Mouse (Mus musculus) telencephalon, adult 2 months (tissue): Measurements from ENCODE around the gene Pafah2.

Source experiments
- DNase-seq: peaks from one replicate; pipeline ENCODE4 v3.0.0-alpha.2; 2011; ENCODE audit warnings: low read depth, low spot score

Pafah2 gene

DNA sequence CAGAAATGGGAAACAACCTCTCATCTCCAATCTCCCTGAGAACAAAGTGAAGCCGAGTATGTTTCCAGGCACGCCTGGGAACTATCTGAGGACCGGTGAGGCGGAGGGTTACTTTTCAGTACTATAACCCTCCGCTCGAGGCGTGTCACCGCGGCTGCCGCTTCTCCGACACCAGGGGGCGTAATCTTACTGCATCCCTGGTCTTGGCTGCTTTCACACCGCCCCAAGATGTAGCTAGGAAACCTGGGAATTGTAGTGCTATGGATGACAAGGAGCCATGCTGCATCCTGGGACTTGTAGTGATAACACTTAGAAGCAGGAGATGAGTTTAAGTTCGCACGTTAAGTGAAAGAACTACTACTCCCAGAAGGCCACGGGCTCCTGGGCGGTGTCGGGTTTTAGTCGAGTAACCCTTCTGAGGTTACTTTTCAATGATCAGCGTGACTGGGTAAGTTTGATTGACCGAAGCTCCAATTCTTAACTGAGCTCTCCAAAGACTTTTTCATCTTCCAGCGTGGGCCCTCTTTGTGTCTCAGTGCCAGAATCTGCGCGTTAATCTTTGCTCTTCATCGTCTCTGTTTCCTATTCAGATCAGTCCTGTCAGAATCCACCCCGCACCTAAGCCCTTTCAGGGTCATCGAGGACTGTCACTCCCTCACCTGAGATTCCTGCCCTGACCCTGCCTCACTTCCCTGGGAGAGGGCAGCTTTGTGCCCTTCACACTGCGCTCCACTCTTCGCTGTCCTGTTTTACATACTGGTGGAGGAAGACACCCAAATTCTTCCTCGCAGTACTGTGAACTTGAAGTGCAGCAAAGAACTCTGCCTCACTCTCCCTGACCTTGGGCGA is at the start of gene Pafah2:
Gene Pafah2 (plus strand): TSS at position 344 of the 849 bp plus-strand sequence.
- peak; percentile 100 for DNase-seq

DNA sequence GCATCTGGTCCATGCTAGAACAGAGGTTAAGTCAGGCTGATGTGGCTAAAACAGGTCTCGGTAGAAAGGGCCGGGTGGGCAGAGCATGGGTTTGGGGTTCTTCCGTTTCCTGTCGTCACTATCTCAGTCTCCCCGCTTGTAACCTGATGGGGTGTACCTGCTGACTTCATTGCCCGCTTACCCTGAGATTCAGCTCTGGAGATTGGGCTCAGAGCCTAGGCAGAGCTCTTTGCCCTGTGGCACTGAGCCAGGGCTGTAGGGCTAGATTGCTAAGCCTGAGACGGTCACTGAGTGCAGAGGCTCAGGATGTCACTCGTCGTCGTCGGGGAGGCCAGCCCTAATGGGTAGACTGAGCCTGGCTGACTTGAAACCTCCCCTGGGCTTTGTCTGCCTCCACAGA is 48.0 kb upstream of the Pafah2 start:
- no peak for DNase-seq

DNA sequence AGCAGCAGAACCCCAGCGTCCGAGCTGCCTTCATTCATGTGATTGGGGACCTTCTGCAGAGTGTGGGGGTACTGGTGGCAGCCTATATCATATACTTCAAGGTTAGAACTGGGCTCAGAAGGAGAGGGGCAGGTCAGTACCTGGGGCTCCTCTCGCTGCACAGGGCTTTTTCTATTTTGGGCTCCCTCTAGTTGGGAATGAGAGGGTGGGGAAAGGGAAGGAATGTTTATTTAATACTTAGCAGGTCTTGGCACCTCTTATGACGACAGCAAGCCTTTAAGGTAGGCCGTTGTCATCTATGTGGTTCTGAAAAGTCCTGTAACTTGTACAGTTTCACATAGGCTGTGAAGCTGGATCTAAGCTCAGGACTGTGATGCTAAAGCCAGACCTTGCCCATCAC is 47.6 kb upstream of the Pafah2 start:
- DNase-seq, result no peak

DNA sequence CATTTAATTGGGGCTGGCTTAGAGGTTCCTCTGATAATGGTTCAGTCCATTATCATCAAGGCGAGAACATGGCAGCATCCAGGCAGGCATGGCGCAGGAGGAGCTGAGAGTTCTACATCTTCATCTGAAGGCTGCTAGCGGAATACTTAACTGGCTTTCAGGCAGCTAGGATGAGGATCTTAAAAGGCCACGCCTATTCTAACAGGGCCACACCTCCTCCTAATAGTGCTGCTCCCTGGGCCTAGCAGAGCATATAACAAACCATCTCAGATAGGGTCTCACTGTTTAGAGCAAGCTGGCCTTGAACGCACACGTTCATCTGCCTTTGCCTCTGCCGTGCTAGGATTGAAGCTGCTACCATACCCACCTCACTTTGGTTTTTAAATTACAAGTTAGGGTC is 46.3 kb upstream of the Pafah2 start:
- no peak for DNase-seq

DNA sequence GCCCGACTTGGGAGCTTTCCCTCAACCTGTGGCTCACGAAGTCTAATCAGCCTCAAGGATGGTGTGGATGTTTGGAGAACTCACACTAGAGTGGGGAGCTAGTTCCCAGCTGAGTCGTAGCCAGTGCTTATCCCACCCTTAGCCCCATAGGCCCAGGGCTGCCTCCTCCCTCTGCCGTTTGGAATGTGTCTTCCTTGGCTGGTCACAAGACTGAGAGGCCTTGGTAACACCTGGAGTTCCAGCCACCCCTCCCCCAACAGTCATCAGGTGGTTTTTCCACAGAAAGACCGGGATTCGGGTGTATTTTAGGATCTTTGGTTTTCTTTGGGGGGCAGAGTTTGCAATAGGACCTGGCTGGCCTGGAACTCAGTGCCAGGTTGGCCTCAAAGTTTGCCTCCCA is 45.5 kb upstream of the Pafah2 start:
- no peak for DNase-seq

DNA sequence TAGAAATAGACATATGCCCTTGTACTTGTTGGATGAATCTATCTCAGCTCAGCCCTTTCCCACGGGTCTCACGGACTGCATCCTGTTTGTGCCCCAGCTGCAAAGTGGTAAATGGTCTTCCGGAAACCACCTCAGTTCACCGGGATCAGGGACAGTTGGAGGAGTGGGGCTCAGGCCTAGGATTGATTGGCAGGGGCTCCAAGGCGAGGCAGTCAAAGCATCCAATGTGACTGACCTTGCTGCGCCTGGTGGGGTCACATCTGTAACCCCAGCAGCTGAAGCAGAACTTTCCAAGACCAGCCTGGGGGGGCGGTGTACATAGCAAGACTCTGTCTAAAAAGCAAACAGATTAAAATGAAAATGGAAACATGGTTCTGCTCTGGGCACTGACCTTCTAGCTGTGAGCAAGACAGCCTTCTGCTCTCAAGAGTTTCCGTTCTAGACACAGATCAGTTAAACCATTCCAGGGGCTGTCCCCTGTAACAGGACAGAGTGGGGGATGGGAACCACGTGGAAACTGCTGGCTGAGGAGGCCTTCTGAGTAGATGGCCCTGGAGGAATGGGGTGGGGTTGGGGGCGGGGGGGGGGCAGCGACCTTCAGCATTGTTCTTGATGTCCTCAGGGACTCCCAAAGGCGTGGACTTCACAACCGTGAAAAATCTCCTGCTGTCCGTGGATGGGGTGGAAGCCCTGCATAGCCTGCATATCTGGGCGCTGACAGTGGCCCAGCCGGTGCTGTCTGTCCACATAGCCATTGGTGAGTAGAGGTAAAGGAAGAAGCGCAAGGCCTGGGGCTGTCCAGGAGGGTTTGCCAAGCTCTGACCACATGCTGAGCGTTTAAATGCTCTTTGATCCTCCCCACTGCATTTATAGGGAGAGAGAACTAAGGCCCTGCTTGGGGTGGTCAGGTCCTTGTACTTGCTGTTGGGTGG is 44.5 kb upstream of the Pafah2 start:
- no peak for DNase-seq

DNA sequence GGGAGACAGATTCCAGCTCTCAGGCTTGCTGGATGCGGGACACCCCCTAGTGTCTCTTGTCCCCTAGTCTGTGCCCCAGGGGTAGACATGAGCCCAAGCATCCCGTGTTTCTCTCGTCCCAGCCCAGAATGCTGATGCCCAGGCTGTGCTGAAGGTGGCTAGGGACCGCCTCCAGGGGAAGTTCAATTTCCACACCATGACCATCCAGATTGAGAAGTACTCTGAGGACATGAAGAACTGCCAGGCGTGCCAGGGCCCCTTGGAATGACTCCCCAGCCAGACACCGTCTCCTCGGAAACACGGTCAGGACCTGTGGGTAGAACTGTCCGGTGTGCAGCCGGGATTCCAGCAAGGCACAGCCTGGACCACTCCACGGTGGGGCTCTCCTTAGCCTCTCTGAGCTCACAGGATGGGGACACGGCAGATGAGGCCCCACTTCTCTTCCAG is 43.8 kb upstream of the Pafah2 start:
- DNase-seq, result no peak

DNA sequence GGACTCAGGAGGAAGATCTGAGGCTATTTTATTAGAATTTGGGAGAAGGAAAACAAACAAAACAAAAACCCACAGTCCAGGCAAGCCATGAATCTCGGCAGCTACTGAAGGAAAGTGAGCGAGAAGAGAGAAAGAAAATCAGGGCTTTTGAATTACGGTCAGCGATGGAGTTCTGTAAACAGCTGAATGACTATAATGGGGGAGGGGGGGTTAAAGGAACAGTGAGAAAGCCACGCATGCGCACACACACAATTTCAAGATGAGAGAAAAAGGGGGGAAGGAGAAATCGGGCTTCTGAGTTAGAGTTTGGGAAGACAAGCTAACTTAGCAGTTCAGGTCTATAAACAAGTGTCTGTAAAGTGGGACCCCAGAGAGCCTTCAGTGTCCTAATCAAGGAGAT is 43.2 kb upstream of the Pafah2 start:
- no peak for DNase-seq

DNA sequence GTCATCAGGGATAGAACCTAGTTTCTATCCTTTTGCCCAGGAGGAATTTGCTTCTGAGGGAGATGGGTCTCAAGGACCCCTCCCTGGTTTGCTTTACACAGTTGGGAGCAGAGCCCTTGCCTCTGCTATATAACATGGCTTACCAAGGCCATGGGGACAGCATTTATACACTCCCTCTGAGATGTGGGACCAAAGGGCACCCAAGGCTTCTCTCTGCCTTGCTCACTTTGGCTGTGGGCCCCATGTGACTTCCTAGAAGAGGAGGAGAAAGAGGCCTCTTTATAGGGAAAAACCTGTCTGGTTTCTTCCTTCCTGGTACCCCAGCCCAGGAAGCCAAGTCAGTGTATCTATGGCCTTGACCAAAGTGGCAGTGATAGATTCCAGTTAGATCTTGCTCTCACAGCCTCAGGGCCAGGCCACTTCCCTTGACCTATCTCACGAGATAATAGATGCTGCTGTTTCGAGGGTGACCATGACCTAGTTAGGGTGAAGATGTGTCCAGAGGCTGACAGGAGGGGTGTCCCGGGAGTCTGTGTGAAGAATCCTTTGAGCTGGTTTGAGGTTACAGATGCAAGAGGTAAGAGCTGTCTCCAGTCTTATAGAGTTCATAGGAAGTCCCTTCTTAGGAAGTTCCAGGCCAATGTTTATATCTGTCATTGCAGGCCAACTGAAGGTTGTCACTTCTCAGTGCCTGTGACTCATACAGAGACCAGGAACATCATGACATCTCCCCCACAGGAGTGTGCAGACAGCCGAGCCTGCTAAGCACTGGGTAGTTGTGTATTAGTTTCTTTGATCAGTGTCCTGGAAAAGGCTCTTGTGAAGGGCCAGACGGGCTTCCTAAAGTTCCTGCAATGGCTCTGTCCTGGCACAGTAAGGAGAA is 42.4 kb upstream of the Pafah2 start:
- no peak for DNase-seq

DNA sequence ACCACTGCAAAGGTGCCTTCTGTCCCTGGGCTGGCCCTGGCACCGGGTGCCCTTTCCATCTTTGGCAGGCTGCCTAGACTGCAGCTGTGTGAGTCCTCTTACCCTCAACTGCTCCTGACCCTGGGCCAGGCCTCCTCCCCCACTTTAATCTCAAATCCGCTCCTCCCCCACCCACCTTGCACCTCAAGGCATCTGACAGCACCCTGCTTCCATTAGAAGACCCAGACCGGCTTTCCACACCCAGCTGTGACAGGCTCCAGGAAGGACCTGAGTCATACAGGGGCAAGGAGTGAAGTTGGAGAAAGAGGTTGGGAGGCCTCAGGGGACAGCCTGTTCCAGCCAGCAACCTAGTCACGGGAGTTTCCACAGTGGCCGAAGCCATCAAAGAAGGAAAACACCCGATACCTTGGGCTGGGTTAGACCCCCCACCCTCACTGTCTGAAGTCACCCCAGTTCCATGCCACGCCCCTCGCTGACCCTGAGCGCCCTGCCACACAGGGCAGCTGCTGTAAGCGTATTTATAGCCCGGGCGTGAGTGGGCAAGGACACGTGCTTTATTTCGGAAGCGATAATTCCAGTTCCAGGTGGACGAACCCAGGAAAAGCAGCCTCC is 40.2 kb upstream of the Pafah2 start:
- no peak for DNase-seq

DNA sequence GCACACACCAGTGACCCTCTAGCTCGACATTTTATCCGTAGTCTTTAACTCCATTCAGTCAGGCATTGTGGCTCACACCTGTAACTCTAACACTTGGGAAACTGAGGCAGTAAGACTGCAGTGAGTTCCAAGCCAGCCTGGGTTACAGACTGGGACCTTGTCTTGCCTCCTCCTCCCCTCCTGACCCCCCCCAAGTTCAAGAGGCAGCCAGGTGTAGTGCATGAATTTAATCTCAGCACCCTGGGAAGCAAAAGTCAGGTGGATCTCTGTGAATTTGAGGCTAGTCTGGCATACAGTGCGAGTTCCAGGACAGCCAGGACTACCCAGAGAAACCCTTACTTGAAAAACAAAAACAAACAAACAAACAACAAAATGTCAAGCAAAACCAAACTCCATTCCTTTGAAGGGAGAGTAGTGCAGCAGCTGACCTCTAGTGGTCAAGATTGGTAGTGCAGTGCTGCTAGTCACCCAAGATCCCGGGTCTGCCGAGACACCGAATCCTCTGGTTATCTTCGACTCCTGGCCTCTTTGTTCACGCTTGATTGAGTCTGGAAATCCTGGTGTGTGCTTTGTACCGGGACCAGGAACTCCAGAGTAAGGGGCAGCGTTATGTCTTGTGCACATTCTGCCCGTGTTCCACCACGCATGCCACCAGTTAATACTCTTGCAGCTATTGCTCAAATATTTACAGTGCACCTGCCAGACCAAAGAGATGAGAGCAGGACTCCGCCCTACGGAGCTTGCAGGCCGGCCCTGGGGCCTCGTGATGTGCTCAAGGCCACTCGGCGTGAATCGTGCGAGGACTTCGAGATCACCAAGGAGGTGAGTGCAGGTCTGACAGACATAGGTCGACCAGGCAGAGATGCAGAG is 39.3 kb upstream of the Pafah2 start:
- peak; percentile 55 for DNase-seq

DNA sequence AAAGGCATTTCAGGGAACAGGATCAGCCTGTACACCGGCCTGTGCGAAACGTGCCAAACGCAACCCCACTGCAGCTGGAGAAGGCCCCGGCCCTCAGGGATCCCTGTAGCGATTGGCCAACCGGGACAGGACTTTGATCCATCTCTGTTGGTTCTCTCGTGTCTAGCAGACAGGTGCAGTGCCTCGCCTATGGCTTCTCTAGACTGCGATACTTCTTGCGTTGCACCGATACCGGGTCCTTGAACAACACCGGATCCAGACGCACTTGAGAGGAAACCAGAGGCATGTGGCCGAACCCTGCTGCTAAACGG is 38.7 kb upstream of the Pafah2 start:
- no peak for DNase-seq

DNA sequence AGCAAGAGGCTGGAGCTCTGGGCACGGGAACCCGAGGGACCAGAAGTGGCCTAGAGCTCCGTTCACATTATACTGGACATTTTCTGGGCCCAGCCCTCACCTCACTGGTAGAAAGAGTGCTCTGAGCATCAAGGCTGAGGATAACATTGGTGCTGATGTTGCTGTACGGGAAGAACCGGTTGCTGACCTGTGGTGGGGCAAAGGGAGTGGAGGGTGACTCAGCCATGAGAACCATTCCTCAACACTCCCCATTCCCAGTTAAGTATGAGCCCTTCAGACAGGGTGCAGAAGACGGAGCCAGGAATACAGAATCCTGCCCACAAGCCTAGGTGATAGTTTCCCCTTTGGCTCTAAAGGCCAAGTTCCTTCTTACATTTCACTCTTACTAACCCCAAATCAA is 36.5 kb upstream of the Pafah2 start:
- no peak for DNase-seq

DNA sequence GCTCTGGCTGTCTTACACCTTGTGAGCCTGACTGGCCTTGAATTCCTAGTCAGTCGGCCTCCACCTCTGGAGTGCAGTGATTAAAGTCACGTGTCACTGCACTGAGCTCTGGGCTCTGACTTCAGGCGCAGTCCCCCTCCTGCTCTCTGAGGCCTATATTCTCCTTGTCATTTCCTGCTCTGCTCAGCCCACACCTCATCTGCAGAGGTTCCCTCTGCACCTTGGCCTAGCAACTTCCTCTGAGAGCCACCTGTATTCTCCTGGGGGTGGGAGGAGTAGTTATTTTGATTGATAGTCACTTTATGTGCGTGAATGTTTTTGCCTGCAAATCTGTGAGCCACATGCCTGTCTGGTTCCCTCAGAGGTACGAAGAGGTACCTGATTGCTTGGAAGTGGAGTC is 34.9 kb upstream of the Pafah2 start:
- no peak for DNase-seq

DNA sequence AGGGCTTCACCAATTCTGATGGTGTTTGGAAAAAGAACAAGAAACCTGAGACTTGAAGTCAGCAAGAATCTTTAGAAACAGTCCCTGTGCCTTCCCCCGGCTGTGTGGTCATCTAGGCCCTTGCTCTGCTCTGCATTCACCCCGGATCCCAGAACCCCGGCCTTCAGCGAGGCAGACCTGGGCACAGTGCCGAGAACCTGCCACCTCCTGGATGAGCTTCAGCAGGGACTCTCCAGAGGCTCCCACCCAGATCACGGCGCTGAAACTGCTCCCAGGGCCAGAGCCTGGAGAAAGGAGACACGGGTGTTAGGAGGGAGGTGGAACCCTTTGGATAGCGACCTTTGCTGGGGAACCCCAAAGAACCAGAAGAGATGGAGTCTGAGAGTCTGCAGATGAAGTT is 34.0 kb upstream of the Pafah2 start:
- DNase-seq, result no peak

DNA sequence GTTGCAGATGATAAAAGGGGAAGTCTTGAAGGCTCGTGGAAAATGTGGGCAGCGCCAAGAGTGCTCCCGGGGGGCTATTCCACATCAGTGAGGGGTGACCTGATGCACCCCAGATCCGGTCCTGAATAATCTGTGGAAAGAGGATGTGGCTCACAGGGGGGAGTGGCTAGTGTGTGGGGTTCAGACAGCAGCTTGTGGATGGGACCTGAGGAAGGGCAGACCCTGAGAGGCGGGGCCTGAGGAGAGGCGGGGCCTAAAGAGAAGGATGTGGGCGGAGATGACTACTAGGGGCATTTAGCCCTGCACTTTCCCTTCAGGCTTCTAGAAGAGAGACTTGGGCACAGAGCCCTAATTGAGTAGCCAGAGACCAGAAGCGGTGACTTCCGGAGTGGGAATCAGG is 33.5 kb upstream of the Pafah2 start:
- DNase-seq, result no peak

DNA sequence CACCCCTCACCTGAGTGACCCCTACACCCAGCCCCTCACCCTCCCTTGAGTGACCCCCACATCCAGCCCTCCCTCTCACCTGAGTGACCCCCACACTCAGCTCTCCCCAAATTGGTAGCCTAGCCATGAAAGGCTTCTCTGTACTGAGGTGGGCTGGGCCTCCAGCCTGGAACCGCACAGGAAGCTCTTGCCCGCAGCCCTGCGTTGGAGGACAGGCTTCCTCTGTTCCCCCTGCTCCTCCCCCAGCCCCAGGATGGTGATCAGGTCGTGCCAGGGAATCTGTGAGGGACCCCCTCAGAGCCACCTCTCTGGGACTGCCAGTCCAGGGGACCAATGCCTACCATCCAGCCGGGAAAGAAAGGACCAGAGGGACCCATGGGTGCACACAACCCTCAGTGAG is 30.8 kb upstream of the Pafah2 start:
- DNase-seq, result no peak

DNA sequence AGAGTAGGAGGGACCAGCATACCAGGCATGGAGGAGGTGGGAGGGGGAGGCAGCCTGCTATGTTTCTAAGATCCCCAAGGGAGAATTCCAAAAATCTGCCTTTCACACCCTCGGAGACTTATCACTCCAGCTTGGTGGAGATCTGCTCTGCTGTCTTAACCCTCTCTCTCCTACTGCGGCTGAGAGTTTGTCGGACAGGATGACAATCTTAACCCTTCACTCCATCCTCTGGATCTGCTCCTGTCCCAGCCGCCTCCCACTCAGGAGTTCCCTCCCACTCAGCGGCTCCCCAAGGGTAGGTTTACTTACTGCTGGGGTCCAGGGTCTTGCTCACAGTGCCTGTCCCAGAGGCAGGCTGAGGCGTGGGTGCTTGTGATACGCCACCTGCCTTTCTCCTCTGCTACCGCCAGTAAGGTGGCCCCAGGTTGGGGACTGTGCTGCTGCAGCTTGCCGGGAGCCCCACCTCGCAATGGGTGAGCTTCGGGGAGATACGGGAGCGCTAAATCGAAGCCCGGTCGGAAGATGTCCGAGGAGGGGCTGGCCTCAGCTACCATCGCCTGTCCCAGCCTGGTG is 25.4 kb upstream of the Pafah2 start:
- peak; percentile 89 for DNase-seq

DNA sequence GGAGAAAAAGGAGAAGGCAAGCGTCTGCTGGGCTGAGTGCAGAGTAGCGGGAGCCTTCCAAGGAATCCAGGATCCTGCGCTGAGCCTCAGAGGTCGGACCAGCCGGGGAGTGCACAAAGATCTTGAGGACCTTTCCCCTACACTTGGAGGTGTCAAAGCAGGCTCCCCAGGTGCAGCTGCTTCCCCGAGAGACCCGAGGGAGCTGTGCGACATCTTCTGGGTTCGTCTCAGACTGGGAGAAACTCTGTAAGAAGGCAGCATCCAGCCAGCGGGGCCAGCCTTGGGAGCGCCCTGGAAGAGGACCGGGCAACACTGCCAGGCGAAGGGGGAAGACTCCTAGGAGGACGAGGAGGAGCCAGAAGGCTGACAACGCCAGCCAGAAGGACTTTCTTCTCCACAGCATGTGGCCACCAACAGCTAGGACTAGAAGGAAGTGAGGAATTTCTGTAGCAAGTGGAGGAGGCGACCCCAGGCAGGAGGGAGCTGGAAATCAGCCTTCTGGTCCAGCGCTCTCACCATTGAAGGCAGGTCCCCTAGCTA is 24.7 kb upstream of the Pafah2 start:
- DNase-seq, result no peak

DNA sequence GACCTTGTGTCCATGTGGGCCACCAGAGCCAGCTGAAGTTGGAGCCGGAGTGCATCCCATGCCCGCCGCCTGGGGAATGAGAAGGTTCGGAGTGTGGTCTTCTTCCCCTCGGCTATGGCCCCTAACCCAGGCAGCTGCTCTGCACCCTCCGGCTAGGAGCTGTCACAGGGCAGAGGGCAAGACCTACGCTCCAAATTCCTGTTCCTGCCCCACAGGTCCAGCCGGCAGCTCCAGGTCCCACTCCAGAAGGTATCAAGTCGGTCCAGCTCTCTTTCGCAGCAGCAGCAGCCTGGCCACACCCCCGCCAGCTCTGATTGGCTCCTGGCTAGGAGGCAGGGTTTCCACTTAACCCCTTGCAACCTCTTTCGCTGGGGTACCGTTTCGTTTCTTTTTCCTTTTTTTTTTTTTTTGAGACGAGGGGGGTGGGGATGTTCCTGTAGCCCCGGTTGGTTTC is 23.8 kb upstream of the Pafah2 start:
- peak; percentile 70 for DNase-seq
